Mouse (Mus musculus): ENCODE results near the gene Zmynd19. TPM values are rescaled to one million over a fixed set of nuclear protein-coding genes. Genes with fewer than 3 reads are reported as not detected.
A peak's percentile ranks its signal among the peaks of the same experiment; 100 is the strongest.

Gene Zmynd19
- polyA plus RNA-seq, 1 experiment from 2014 or later, result 12.2 TPM

- no peak overlapping the region for H3K4me3 ChIP-seq (replicated peaks; ENCODE audit: low read depth, low read length)
- H3K27ac ChIP-seq, result no peak overlapping the region
- TF ChIP-seq CTCF (IDR thresholded peaks at IDR 0.05; ENCODE audit: low read depth), result no peak
- H3K9me3 ChIP-seq (replicated peaks; ENCODE audit: low read length), result no peaks in the 10 kb centered on the region
- no peaks in the 10 kb centered on the region for H3K27me3 ChIP-seq (ENCODE audit: insufficient read depth, low read length)
- 92% methylated on average over 8 of the region's 8 CpGs for WGBS
- peaks cover 17% of the 10 kb centered on the region; the same call in 1 of the 2 replicates for H3K4me1 ChIP-seq (replicated peaks; ENCODE audit: insufficient read depth, low read length)
- no peak overlapping the region for H3K9ac ChIP-seq (ENCODE audit: low read depth, low read length)
- DNase-seq (ENCODE audit: low spot score) (no peak), ATAC-seq (replicated peaks; ENCODE audit: low FRiP score, low read depth) (no peak)
- no peak overlapping the region for H3K4me2 ChIP-seq (ENCODE audit: low read length)
- H3K36me3 ChIP-seq (ENCODE audit: insufficient read depth, low read length), result 0 out of 2 replicates have a peak, but pooled peaks cover 5% of the 10 kb centered on the region
Observed at GRCm38 (mm10) chr2:24925284-24925683, 24.3 kb upstream of the Zmynd19 start.

- peaks cover 17% of the 10 kb centered on the region; the same call in 1 of the 2 replicates for H3K4me1 ChIP-seq (replicated peaks; ENCODE audit: insufficient read depth, low read length)
- no peak for TF ChIP-seq CTCF (IDR thresholded peaks at IDR 0.05; ENCODE audit: low read depth)
- 82% methylated on average over 9 of the region's 9 CpGs for WGBS
- no peak overlapping the region for H3K9ac ChIP-seq (ENCODE audit: low read depth, low read length)
- no peak for DNase-seq (ENCODE audit: low spot score)
- H3K36me3 ChIP-seq (ENCODE audit: insufficient read depth, low read length), result 0 out of 2 replicates have a peak, but pooled peaks cover 5% of the 10 kb centered on the region
- H3K4me2 ChIP-seq (ENCODE audit: low read length), result no peak overlapping the region
- no peaks in the 10 kb centered on the region for H3K9me3 ChIP-seq (replicated peaks; ENCODE audit: low read length)
- no peak overlapping the region for H3K4me3 ChIP-seq (replicated peaks; ENCODE audit: low read depth, low read length)
- H3K27me3 ChIP-seq (ENCODE audit: insufficient read depth, low read length), result no peaks in the 10 kb centered on the region
- H3K27ac ChIP-seq, result no peak overlapping the region; the same call in 1 of the 2 replicates
- ATAC-seq (replicated peaks; ENCODE audit: low FRiP score, low read depth), result no peak
Observed at GRCm38 (mm10) chr2:24926345-24926964, 23.1 kb upstream of the Zmynd19 start.

- no peak for DNase-seq (ENCODE audit: low spot score)
- no peaks in the 10 kb centered on the region for H3K27me3 ChIP-seq (ENCODE audit: insufficient read depth, low read length)
- H3K36me3 ChIP-seq (ENCODE audit: insufficient read depth, low read length), result 0 out of 2 replicates have a peak, but pooled peaks cover 5% of the 10 kb centered on the region
- no peak overlapping the region for H3K4me3 ChIP-seq (replicated peaks; ENCODE audit: low read depth, low read length)
- H3K27ac ChIP-seq, result peak overlapping the region; percentile 76; the same call in 1 of the 2 replicates
- H3K9ac ChIP-seq (ENCODE audit: low read depth, low read length), result no peak overlapping the region
- no peaks in the 10 kb centered on the region for H3K9me3 ChIP-seq (replicated peaks; ENCODE audit: low read length)
- no peak for TF ChIP-seq CTCF (IDR thresholded peaks at IDR 0.05; ENCODE audit: low read depth)
- H3K4me1 ChIP-seq (replicated peaks; ENCODE audit: insufficient read depth, low read length), result peaks cover 17% of the 10 kb centered on the region; the same call in 1 of the 2 replicates
- H3K4me2 ChIP-seq (ENCODE audit: low read length), result no peak overlapping the region
- 71% methylated on average over 7 of the region's 7 CpGs for WGBS
- no peak for ATAC-seq (replicated peaks; ENCODE audit: low FRiP score, low read depth)
Observed at GRCm38 (mm10) chr2:24926965-24927358, 22.6 kb upstream of the Zmynd19 start.

GRCm38 (mm10) chr2:24927810-24928479 lies 21.6 kb upstream of the Zmynd19 start:
- H3K36me3 ChIP-seq (ENCODE audit: insufficient read depth, low read length), result 0 out of 2 replicates have a peak, but pooled peaks cover 5% of the 10 kb centered on the region
- peaks cover 17% of the 10 kb centered on the region; the same call in 1 of the 2 replicates for H3K4me1 ChIP-seq (replicated peaks; ENCODE audit: insufficient read depth, low read length)
- peak; percentile 83 for ATAC-seq (replicated peaks; ENCODE audit: low FRiP score, low read depth)
- no peak overlapping the region for H3K4me3 ChIP-seq (replicated peaks; ENCODE audit: low read depth, low read length)
- H3K9ac ChIP-seq (ENCODE audit: low read depth, low read length), result no peak overlapping the region
- peak; percentile 40 for DNase-seq (ENCODE audit: low spot score)
- no peak for TF ChIP-seq CTCF (IDR thresholded peaks at IDR 0.05; ENCODE audit: low read depth)
- no peaks in the 10 kb centered on the region for H3K27me3 ChIP-seq (ENCODE audit: insufficient read depth, low read length)
- no peaks in the 10 kb centered on the region for H3K9me3 ChIP-seq (replicated peaks; ENCODE audit: low read length)
- WGBS, result 52% methylated on average over 4 of the region's 4 CpGs
- H3K4me2 ChIP-seq (ENCODE audit: low read length), result 0 out of 2 replicates have a peak overlapping the region, but pooled peaks have one; percentile 2
- H3K27ac ChIP-seq, result peak overlapping the region; percentile 76

- no peak; the same call in 1 of the 2 replicates for ATAC-seq (replicated peaks; ENCODE audit: low FRiP score, low read depth)
- Histone ChIP-seq H3K4me1 (replicated peaks; ENCODE audit: insufficient read depth, low read length) (peaks cover 22% of the 10 kb centered on the region; the same call in 1 of the 2 replicates), H3K9me3 (replicated peaks; ENCODE audit: low read length) (no peaks in the 10 kb centered on the region), H3K27me3 (ENCODE audit: insufficient read depth, low read length) (no peaks in the 10 kb centered on the region), H3K36me3 (ENCODE audit: insufficient read depth, low read length) (0 out of 2 replicates have a peak, but pooled peaks cover 5% of the 10 kb centered on the region), H3K27ac (peak overlapping the region; percentile 76; the same call in 1 of the 2 replicates), H3K4me3 (replicated peaks; ENCODE audit: low read depth, low read length) (no peak overlapping the region), H3K4me2 (ENCODE audit: low read length) (no peak overlapping the region), H3K9ac (ENCODE audit: low read depth, low read length) (no peak overlapping the region)
- TF ChIP-seq CTCF (IDR thresholded peaks at IDR 0.05; ENCODE audit: low read depth), result no peak
- DNase-seq (ENCODE audit: low spot score), result no peak
- 48% methylated on average over 2 of the region's 2 CpGs for WGBS
Observed at GRCm38 (mm10) chr2:24929119-24929518, 20.5 kb upstream of the Zmynd19 start.

- no peak overlapping the region for H3K4me2 ChIP-seq (ENCODE audit: low read length)
- TF ChIP-seq CTCF (IDR thresholded peaks at IDR 0.05; ENCODE audit: low read depth), result no peak
- no peak overlapping the region for H3K9ac ChIP-seq (ENCODE audit: low read depth, low read length)
- peak overlapping the region; percentile 76; the same call in 1 of the 2 replicates for H3K27ac ChIP-seq
- 0 out of 2 replicates have a peak, but pooled peaks cover 5% of the 10 kb centered on the region for H3K36me3 ChIP-seq (ENCODE audit: insufficient read depth, low read length)
- 93% methylated on average over 5 of the region's 5 CpGs for WGBS
- DNase-seq (ENCODE audit: low spot score) (no peak), ATAC-seq (replicated peaks; ENCODE audit: low FRiP score, low read depth) (no peak)
- H3K4me3 ChIP-seq (replicated peaks; ENCODE audit: low read depth, low read length), result no peak overlapping the region
- H3K9me3 ChIP-seq (replicated peaks; ENCODE audit: low read length), result no peaks in the 10 kb centered on the region
- H3K4me1 ChIP-seq (replicated peaks; ENCODE audit: insufficient read depth, low read length), result peaks cover 26% of the 10 kb centered on the region; the same call in 1 of the 2 replicates
- H3K27me3 ChIP-seq (ENCODE audit: insufficient read depth, low read length), result no peaks in the 10 kb centered on the region
Observed at GRCm38 (mm10) chr2:24929593-24929992, 20.0 kb upstream of the Zmynd19 start.

All from kidney, postnatal 0 days (tissue).